Mouse (Mus musculus): ENCODE measurements at regions not wholly inside any gene's neighbourhood (a gene's known extent, or its start where the extent isn't known, plus 50 kb on each side); places are given as distances from the start of the nearest gene placed in this dataset.

GRCm38 (mm10) chr13:55969473-55969872 is 133.5 kb upstream of the Pitx1 start:
- TF ChIP-seq GATA1 (IDR thresholded peaks at IDR 0.05; ENCODE audit: borderline replicate concordance, low read length) (no peak), FLI1 (IDR thresholded peaks at IDR 0.05; ENCODE audit: low read length) (no peak)

Data from megakaryocyte, embryonic 14.5 days (primary cell).